Mouse (Mus musculus) bone marrow, adult 2 months (tissue): ENCODE results near the gene Cox7a2l.

ENCODE experiments used
- CTCF ChIP-seq: fragments of 200-500 bp; IDR thresholded peaks from 2 replicates; pipeline ENCODE4 v1.5.1; 2011; ENCODE audit warnings: low read length, control low read depth; ENCODE audit not compliant: control insufficient read depth, insufficient read depth
- POLR2A ChIP-seq: fragments of 200-500 bp; IDR thresholded peaks from 2 replicates; pipeline ENCODE4 v1.6.1; 2011; ENCODE audit warnings: low read depth, mild to moderate bottlenecking, control low read depth, low read length, borderline replicate concordance; ENCODE audit not compliant: control insufficient read depth

DNA sequence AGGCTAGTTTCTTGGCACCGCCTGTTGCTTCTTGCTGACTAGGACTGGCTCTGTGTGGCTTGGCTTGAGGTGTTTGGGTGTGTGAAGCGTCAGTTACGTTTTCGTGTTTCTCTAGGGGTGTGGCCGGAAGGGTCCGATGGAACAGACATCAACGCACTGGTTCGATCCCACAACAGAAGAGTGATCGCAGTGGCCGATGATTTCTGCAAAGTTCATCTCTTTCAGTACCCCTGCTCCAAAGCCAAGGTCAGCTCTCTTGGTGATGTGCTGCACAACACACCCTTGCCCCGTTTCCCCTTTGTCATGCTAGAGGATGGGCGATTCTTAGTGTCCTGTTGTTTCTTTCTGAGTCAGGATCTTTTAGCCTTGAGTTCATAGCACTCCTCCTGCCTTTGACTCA is 40.0 kb downstream of the Cox7a2l start:
- TF ChIP-seq CTCF (no peak), POLR2A (no peak)
